Comparison of ENCODE assay signal across 10 mouse cellular contexts in the genomic region with DNA sequence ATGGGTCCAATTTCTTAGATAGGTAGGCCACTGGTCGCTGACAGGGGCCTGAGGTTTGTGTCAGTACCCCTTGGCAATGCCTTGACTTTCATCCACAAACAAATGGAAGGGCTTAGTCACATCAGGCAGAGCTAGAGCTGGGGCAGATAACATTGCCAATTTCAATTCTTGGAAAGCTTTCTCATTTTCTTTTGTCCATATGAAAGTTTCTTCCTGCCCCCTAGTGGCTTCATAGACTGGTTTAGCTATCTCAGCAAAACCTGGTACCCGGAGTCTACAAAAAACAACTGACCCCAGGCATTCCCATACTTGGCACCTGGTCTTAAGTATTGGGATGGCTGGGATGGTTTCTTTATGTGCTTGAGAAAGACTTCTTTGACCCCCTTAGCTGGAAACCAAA.
DNase-seq lines count a peak whose midpoint lies in the region; ATAC-seq and TF ChIP-seq lines count a peak whose summit lies in the region.
"Had no signal": no experiment of that assay in that cellular context is flagged by ENCODE, and none has a peak within 500 bp of the region (broad histone marks: within the 10 kb centered on the region; RNA-seq: fewer than 3 reads in every experiment).

No protein-coding gene starts in this region.

- H3K4me1 ChIP-seq in embryonic facial prominence, embryonic 11.5 days (ENCODE audit: control insufficient read depth, insufficient read depth, low read length): no peaks in the 10 kb centered on the region
- H3K4me1 ChIP-seq in embryonic facial prominence, embryonic 10.5 days: no peaks in the 10 kb centered on the region
- H3K4me1 ChIP-seq in lung, embryonic 14.5 days (ENCODE audit: insufficient read depth): no peaks in the 10 kb centered on the region
- no peaks in the 10 kb centered on the region for H3K4me1 ChIP-seq in lung, adult 2 months (ENCODE audit: control insufficient read depth, insufficient read depth, low read length)
- H3K4me1 ChIP-seq: heart, embryonic 15.5 days had no signal

- H3K4me2 ChIP-seq in embryonic facial prominence, embryonic 11.5 days (ENCODE audit: low read depth, low read length): no peak overlapping the region
- no peak overlapping the region for H3K4me2 ChIP-seq in lung, embryonic 14.5 days
- H3K4me2 ChIP-seq: heart, embryonic 15.5 days had no signal

- no peaks in the 10 kb centered on the region for H3K36me3 ChIP-seq in embryonic facial prominence, embryonic 11.5 days (replicated peaks; ENCODE audit: control insufficient read depth, insufficient read depth, low read depth, low read length)
- no peaks in the 10 kb centered on the region for H3K36me3 ChIP-seq in embryonic facial prominence, embryonic 10.5 days (replicated peaks)
- no peaks in the 10 kb centered on the region for H3K36me3 ChIP-seq in lung, embryonic 14.5 days (ENCODE audit: insufficient read depth)
- H3K36me3 ChIP-seq: heart, embryonic 15.5 days had no signal

- H3K27ac ChIP-seq in embryonic facial prominence, embryonic 11.5 days (replicated peaks; ENCODE audit: low read depth, low read length): no peak overlapping the region
- H3K27ac ChIP-seq in embryonic facial prominence, embryonic 10.5 days (replicated peaks): no peak overlapping the region
- no peak overlapping the region for H3K27ac ChIP-seq in lung, embryonic 14.5 days (ENCODE audit: low read depth)
- H3K27ac ChIP-seq: heart, embryonic 15.5 days had no signal

- no peaks in the 10 kb centered on the region for H3K9me3 ChIP-seq in embryonic facial prominence, embryonic 11.5 days (replicated peaks; ENCODE audit: control insufficient read depth, low read length)
- H3K9me3 ChIP-seq in embryonic facial prominence, embryonic 10.5 days: no peaks in the 10 kb centered on the region
- no peaks in the 10 kb centered on the region for H3K9me3 ChIP-seq in lung, embryonic 14.5 days (ENCODE audit: low read depth, low read length)
- H3K9me3 ChIP-seq: heart, embryonic 15.5 days; megakaryocyte, embryonic 14.5 days had no signal

- H3K9ac ChIP-seq in embryonic facial prominence, embryonic 11.5 days (replicated peaks; ENCODE audit: low read length): no peak overlapping the region
- H3K9ac ChIP-seq in lung, embryonic 14.5 days: no peak overlapping the region
- H3K9ac ChIP-seq: heart, embryonic 15.5 days had no signal

- no peaks in the 10 kb centered on the region for H3K27me3 ChIP-seq in embryonic facial prominence, embryonic 11.5 days (ENCODE audit: control insufficient read depth, insufficient read depth, low read length)
- H3K27me3 ChIP-seq in embryonic facial prominence, embryonic 10.5 days (replicated peaks; ENCODE audit: low read depth, poor library complexity, severe bottlenecking): no peaks in the 10 kb centered on the region
- H3K27me3 ChIP-seq in lung, embryonic 14.5 days (ENCODE audit: insufficient read depth, low read length): no peaks in the 10 kb centered on the region
- H3K27me3 ChIP-seq: heart, embryonic 15.5 days; megakaryocyte, embryonic 14.5 days had no signal

- no peak for ATAC-seq in embryonic facial prominence, embryonic 11.5 days (replicated peaks; ENCODE audit: insufficient number of reproducible peaks, low FRiP score, low TSS enrichment, low read depth)
- ATAC-seq in lung, embryonic 14.5 days (ENCODE audit: insufficient read depth): no peak
- ATAC-seq in monocyte, adult 5-6 weeks (replicated peaks; ENCODE audit: insufficient number of reproducible peaks, low FRiP score, low TSS enrichment, poor library complexity, severe bottlenecking): no peak

- WGBS in embryonic facial prominence, embryonic 11.5 days: 45% methylated on average over 2 of the region's 2 CpGs
- WGBS in embryonic facial prominence, embryonic 10.5 days: 57% methylated on average over 2 of the region's 2 CpGs
- 30% methylated on average over 2 of the region's 2 CpGs for WGBS in lung, embryonic 14.5 days
- WGBS in lung, adult 2 months: 37% methylated on average over 2 of the region's 2 CpGs

- TF ChIP-seq POLR2A in lung, adult 2 months (IDR thresholded peaks at IDR 0.05; ENCODE audit: borderline replicate concordance, extremely low read depth, low read depth, low read length): no peak

- DNase-seq in embryonic facial prominence, embryonic 11.5 days (ENCODE audit: low spot score): peak; percentile 58
- no peak for DNase-seq in embryonic facial prominence, embryonic 10.5 days (ENCODE audit: low spot score)
- peak; percentile 86 for DNase-seq in lung, embryonic 14.5 days
- DNase-seq in lung, adult 2 months: no peak
- DNase-seq in cerebellum, postnatal 25 days: peak; percentile 8 to 14
- peak; percentile 14 for DNase-seq in lung, postnatal 25 days (ENCODE audit: low spot score)
- no peak for DNase-seq in ovary, postnatal 36 days (ENCODE audit: low spot score)

- H3K4me3 ChIP-seq in embryonic facial prominence, embryonic 11.5 days (ENCODE audit: low read depth, low read length): no peak overlapping the region
- no peak overlapping the region for H3K4me3 ChIP-seq in embryonic facial prominence, embryonic 10.5 days
- H3K4me3 ChIP-seq in lung, embryonic 14.5 days (ENCODE audit: low read depth, low read length): no peak overlapping the region
- H3K4me3 ChIP-seq in lung, adult 2 months (replicated peaks; ENCODE audit: extremely low read depth, low read depth, low read length): no peak overlapping the region
- H3K4me3 ChIP-seq: heart, embryonic 15.5 days; megakaryocyte, embryonic 14.5 days had no signal

- TF ChIP-seq CTCF in lung, embryonic 14.5 days (IDR thresholded peaks at IDR 0.05; ENCODE audit: low read depth): peak; percentile 61
- TF ChIP-seq CTCF in lung, adult 2 months (IDR thresholded peaks at IDR 0.05; ENCODE audit: insufficient read depth, low read length): no peak

Comparison
In these comparisons a context has a peak if more than half of its experiments do, and no peak if none do; other contexts are left out.
1. DNase-seq: peak in embryonic facial prominence, embryonic 11.5 days (single experiment), lung, embryonic 14.5 days (single experiment), cerebellum, postnatal 25 days (2 of 2) and lung, postnatal 25 days (single experiment); none in embryonic facial prominence, embryonic 10.5 days (single experiment), lung, adult 2 months (single experiment) and ovary, postnatal 36 days (single experiment).